Mouse (Mus musculus): ENCODE results near the gene Arhgef15.
"Not testable (repeated sequence)": the region's sequence is repeated elsewhere in the genome, so short reads cannot be mapped to it uniquely, and the experiment has no call there.

DNA sequence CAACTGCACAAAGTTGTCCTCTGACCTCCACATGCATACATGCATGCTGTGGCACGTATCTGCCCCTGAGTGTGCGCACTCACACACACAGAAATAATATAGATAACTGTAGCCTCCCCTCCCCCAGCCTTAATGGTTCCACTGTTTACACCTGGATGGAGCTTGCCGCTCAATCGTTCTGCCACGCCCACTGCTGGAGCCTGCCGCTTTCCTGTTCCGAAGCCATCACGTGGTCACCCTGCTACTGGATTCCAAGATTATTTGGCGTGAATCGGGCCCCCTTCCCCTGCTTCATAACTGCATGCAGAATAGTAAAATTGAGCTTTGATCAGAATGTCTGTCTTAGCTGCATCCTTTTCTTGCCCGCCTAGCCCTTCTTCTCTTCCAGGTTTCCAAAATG lies 4.9 kb upstream of the Arhgef15 start:
- TF ChIP-seq HCFC1 (IDR thresholded peaks at IDR 0.05; ENCODE audit: borderline replicate concordance, insufficient read depth, low read length); ZC3H11A (IDR thresholded peaks at IDR 0.05; ENCODE audit: borderline replicate concordance, low read depth, low read length); CHD2 (IDR thresholded peaks at IDR 0.05; ENCODE audit: low read depth, low read length); ZNF384 (IDR thresholded peaks at IDR 0.05; ENCODE audit: low read depth, low read length): not testable (repeated sequence)
